Mouse (Mus musculus) ES-E14 (cell line): ENCODE data around the gene Zcchc24.

ENCODE experiments used
- CHD2 ChIP-seq: IDR thresholded peaks from 2 replicates; pipeline ENCODE4 v1.6.1; 2014; ENCODE audit warnings: mild to moderate bottlenecking, low read depth, low read length, inconsistent platforms
- MAFK ChIP-seq: IDR thresholded peaks from 2 replicates; pipeline ENCODE4 v1.6.1; 2014; ENCODE audit warnings: mild to moderate bottlenecking, low read depth, low read length, inconsistent platforms; ENCODE audit not compliant: insufficient read depth
- ZC3H11A ChIP-seq: IDR thresholded peaks from 2 replicates; pipeline ENCODE4 v1.6.1; 2012; ENCODE audit warnings: low read depth, mild to moderate bottlenecking, inconsistent platforms, low read length, borderline replicate concordance
- ZNF384 ChIP-seq: IDR thresholded peaks from 2 replicates; pipeline ENCODE4 v1.6.1; 2012; ENCODE audit warnings: low read depth, low read length, inconsistent platforms

DNA sequence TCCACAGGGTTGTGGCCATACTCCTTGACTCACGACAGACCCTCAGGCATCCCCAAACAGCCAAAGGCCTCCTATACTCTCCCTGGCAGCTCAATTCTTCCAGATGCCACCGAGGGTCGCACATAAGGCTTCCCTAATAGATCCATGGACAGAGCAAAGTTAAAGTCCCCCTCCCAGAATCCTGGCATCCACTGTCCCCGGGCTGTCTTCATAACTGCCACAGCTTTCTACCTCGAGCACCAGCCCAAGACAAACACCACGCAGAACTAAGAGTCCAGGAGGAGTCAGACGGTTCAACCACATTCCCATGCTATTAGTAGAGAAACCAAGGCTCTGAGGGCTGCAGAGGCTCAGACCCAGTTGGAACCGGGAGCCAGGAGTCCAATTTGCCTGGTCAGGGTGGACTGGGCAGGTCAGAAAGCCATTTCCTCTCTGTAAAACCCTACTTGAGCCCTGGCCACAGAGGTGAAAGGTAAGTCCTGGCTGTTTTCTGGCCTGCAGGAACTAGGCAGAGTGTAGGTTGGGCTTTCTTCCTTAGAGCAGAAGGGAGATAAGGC lies 8.8 kb downstream of the Zcchc24 start:
- TF ChIP-seq ZNF384 (no peak), MAFK (no peak), ZC3H11A (no peak), CHD2 (no peak)
